Mouse (Mus musculus): ENCODE results near the gene Magea4.

Magea4 gene

GRCm38 (mm10) chrX:72221717-72222116, at the start of gene Magea4:
TSS of gene Magea4 (plus strand) at chrX:72222017.
- DNase-seq = no peak

- peak; percentile 3 for DNase-seq
These were observed 18.8 kb upstream of the Magea4 start for GRCm38 (mm10) chrX:72202944-72203554.

GRCm38 (mm10) chrX:72270637-72271036, 48.8 kb downstream of the Magea4 start:
- DNase-seq = no peak
